Mouse (Mus musculus) spleen, adult 2 months (tissue): Measurements from ENCODE around the gene Dnase1l2. TPM values are rescaled to one million over a fixed set of nuclear protein-coding genes. Genes with fewer than 3 reads are reported as not detected.
"Not testable (repeated sequence)": the region's sequence is repeated elsewhere in the genome, so short reads cannot be mapped to it uniquely, and the experiment has no call there.

ENCODE experiments used
- DNase-seq, 2 experiments: peaks; one replicate each; pipeline versions ENCODE4 v3.0.0 to v3.0.0-alpha.2; 2012 to 2021; ENCODE audit warnings: low spot score in 2 of 2, low read depth in 1 of 2
- H3K27ac ChIP-seq: fragments of 200-500 bp; 2 replicates; pipeline ENCODE4 v1.5.1; 2012; ENCODE audit warnings: low read length, inconsistent platforms; ENCODE audit not compliant: insufficient read depth
- H3K27me3 ChIP-seq: fragments of 200-500 bp; 2 replicates; pipeline ENCODE4 v1.6.1; 2012; ENCODE audit warnings: mild to moderate bottlenecking, moderate library complexity, low read length, inconsistent platforms; ENCODE audit not compliant: control insufficient read depth, insufficient read depth
- H3K36me3 ChIP-seq: fragments of 200-500 bp; 2 replicates; pipeline ENCODE4 v1.6.1; 2012; ENCODE audit warnings: mild to moderate bottlenecking, low read length, inconsistent platforms; ENCODE audit not compliant: control insufficient read depth, insufficient read depth
- H3K4me1 ChIP-seq: fragments of 200-500 bp; 2 replicates; pipeline ENCODE4 v1.6.1; 2011; ENCODE audit warnings: inconsistent platforms; ENCODE audit not compliant: control insufficient read depth, insufficient read depth, insufficient read length
- H3K4me3 ChIP-seq: fragments of 200-500 bp; 2 replicates; pipeline ENCODE4 v1.5.1; 2011; ENCODE audit warnings: mild to moderate bottlenecking, inconsistent platforms; ENCODE audit not compliant: insufficient read depth, insufficient read length; ENCODE audit errors: extremely low read depth
- CTCF ChIP-seq: fragments of 200-500 bp; IDR thresholded peaks from 2 replicates; pipeline ENCODE4 v1.5.1; 2011; ENCODE audit warnings: mild to moderate bottlenecking, inconsistent platforms; ENCODE audit not compliant: insufficient read depth, insufficient read length, insufficient replicate concordance; ENCODE audit errors: extremely low read depth
- POLR2A ChIP-seq: fragments of 200-500 bp; IDR thresholded peaks from 2 replicates; pipeline ENCODE4 v1.6.1; 2011; ENCODE audit warnings: low read depth, low read length, inconsistent platforms
- WGBS: fragments of 180-500 bp; shearing (Covaris S2); methylation state at CpG from one replicate; pipeline ENCODE4 v1.1.7; 2018; 5-methylcytosine and 5-hydroxymethylcytosine counted together
- polyA plus RNA-seq: library from polyadenylated mRNA; depleted of rRNA; stranded (reverse); fragments of >200 nt; gene quantifications from 2 replicates; pipeline ENCODE4 v1.2.3, GENCODE M21; 2012

Gene Dnase1l2
- polyA plus RNA-seq, 1 experiment, result 8.6 TPM

DNA sequence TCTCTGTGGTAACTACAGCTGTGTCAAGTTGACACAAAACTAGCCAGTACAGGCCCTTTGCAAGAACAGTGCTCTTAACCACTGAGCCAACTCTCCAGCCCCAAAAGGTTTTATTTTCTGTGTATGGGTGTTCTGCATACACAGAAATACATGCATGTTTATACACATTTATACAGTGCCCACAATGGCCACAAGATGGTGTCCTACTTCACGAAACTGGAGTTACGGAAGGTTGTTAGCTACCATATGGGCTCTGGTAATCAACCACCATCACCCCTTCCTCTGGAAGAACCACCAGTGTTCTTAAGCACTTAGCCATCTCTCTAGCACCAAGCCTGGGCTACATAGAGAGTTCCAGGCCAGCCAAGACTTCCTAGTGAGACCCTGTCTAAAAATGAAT lies 18.7 kb upstream of the Dnase1l2 start:
- DNase-seq, result no peak
- H3K4me3 ChIP-seq, result no peak overlapping the region
- H3K4me1 ChIP-seq, result no peaks in the 10 kb centered on the region
- H3K27ac ChIP-seq, result no peak overlapping the region
- TF ChIP-seq CTCF (no peak), POLR2A (no peak)
- 61% methylated on average over 2 of the region's 2 CpGs for WGBS
- H3K36me3 ChIP-seq, result no peaks in the 10 kb centered on the region
- H3K27me3 ChIP-seq, result no peaks in the 10 kb centered on the region

DNA sequence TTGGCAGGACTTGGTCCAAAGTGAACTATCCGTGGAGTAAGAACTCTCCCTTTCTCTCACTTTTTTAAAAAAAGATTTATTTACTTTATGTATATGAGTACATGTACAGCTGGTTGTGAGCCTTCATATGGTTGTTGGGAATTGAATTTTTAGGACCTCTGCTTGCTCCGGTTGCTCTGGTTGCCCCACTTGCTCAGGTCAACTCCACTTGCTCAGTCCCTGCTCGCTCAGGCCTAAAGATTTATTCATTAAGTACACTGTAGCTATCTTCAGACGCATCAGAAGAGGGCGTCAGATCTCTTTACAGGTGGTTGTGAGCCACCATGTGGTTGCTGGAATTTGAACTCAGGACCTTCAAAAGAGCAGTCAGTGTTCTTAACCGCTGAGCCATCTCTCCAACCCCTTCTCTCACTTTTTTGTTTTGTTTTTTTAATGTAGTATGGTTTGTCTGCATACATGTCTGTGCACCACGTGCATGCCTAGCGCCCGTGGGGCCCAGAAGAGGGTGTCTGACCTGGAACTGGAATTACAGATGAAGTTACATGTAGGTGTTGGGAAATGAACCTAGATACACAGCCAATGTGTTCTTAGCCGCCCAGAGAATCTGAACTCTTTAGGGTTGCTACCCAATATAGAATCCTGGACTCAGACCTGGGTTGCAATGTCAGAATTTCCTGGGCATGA lies 12.8 kb upstream of the Dnase1l2 start:
- not testable (repeated sequence) for DNase-seq, H3K27ac ChIP-seq, H3K36me3 ChIP-seq, H3K4me3 ChIP-seq, H3K27me3 ChIP-seq, H3K4me1 ChIP-seq
- WGBS, result 51% methylated on average over 10 of the region's 10 CpGs

DNA sequence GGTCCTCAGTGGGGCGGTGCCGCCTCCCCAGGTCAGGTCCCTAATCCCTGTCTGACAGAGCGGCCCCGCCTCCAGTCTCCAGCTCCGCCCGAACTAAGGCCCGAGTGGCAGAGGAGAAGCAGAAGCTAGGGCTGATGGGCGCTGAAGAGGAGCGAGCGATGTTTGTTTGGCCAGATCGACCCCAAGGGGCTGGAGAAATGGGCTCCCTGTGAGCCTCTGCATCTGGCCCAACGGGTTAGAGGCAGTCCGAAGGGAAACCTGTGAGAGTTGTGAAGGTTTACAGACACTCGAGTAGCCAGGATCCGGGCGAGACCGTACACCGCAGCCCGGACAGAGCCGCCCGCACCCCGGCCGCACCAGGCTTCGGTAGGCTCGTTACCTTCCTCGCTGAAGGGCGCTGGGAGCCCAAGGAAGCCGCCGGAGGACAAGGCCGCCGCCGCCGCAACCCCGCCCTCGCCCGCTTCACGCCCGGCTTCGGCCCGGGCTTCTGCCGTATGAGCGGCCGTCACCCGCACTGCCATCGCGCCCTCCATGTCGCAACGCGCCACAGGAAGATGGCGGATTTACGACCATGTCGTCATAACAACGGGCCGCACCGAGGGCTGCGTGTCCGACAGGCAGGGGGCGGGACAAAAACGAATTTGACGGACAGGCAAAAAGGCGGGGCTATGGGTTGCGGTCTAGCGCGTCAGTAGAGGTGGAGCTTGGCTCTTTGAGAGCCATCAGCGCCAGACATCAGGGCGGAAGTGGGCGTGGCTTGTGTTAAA lies 12.0 kb upstream of the Dnase1l2 start:
- DNase-seq, result peak; percentile 99 to 100
- TF ChIP-seq POLR2A (peak; percentile 84), CTCF (no peak)
- under 1% methylated on average over 67 of the region's 67 CpGs for WGBS
- H3K27ac ChIP-seq, result peak overlapping the region; percentile 94
- H3K4me3 ChIP-seq, result peak overlapping the region; percentile 86
- H3K27me3 ChIP-seq, result no peaks in the 10 kb centered on the region
- H3K4me1 ChIP-seq, result no peaks in the 10 kb centered on the region; the same call in 1 of the 2 replicates
- peaks cover 2% of the 10 kb centered on the region; the same call in 1 of the 2 replicates for H3K36me3 ChIP-seq

DNA sequence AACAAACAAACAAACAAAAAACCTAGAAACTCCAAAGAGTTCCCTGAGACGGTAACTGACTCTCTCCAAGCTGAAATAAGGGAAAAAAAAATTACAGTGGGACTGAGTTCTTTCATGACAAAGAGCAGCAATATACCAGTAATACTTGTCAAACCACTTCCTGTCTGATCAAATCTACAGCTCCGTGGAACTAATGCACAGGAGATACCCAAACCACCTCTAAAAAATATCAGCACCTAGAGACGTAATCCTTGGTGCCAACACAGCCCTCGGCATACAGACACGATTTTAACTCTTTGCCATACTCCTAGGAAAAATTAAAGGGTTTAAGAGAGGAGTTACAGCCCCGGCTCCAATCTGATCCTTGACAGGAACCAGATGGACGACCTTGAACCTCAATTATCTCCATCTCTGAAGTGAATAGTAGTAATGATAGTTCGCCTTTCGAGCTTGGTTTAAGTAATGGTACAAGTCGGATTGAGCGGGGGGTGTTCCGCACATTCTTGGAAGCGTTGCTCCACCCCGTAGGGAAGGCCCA lies 11.4 kb upstream of the Dnase1l2 start:
- no peak for DNase-seq
- WGBS, result 2% methylated on average over 14 of the region's 14 CpGs
- no peaks in the 10 kb centered on the region for H3K27me3 ChIP-seq
- H3K4me3 ChIP-seq, result peak overlapping the region; percentile 86
- TF ChIP-seq CTCF (no peak), POLR2A (no peak)
- peak overlapping the region; percentile 94 for H3K27ac ChIP-seq
- H3K4me1 ChIP-seq, result no peaks in the 10 kb centered on the region; the same call in 1 of the 2 replicates
- peaks cover 6% of the 10 kb centered on the region for H3K36me3 ChIP-seq

DNA sequence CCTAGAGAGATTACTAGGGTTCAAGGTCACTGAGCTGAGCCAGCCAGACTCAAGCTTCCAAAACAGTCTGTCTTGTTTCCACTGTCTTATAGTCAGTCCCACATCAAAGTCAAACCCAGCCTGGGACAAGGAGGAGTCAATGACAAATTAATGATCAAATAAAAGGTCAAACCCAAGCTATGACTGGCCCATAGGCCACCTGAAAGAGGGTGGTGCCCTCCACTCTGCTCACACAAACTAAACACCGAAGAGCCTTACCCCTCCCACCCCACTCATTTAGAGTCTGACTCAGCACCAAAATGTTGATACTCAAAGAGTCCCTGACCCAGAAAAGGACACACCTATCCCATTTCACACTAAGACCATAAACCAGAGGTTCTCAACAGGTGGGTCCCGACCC lies 10.5 kb upstream of the Dnase1l2 start:
- no peak for DNase-seq
- Histone ChIP-seq H3K27ac (no peak overlapping the region), H3K4me1 (no peaks in the 10 kb centered on the region; the same call in 1 of the 2 replicates), H3K4me3 (no peak overlapping the region), H3K36me3 (peaks cover 9% of the 10 kb centered on the region), H3K27me3 (no peaks in the 10 kb centered on the region)
- no peak for TF ChIP-seq CTCF
- TF ChIP-seq POLR2A, result no peak
- 78% methylated on average over 2 of the region's 2 CpGs for WGBS

DNA sequence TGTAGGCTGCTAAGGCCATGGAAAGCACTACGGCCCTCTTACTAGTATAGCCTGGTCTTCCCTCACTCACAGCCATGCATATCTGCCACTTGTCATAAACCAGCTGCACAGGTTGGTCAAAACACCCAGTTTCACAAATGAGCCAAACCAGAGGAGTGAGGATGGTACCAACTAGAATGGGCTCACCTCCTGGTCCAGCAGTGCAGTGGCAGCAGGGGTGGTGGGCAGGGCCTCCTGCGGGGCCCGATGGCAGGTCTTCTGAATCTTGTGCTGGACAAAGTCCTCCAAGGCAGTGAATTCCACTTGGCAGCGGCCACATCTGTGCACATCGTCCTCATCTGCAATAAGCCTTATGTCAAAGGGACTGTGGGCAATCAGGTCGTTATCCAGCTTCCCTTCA lies 8.3 kb upstream of the Dnase1l2 start:
- 97% methylated on average over 6 of the region's 6 CpGs for WGBS
- TF ChIP-seq POLR2A (no peak), CTCF (no peak)
- peaks cover 29% of the 10 kb centered on the region for H3K36me3 ChIP-seq
- no peaks in the 10 kb centered on the region; the same call in 1 of the 2 replicates for H3K4me1 ChIP-seq
- DNase-seq, result no peak
- no peaks in the 10 kb centered on the region for H3K27me3 ChIP-seq
- no peak overlapping the region for H3K4me3 ChIP-seq
- H3K27ac ChIP-seq, result no peak overlapping the region
